Mouse (Mus musculus) gonadal fat pad, adult 2 months (tissue): Measurements from ENCODE around the gene Wdr12. TPM values are rescaled to one million over a fixed set of nuclear protein-coding genes. Genes with fewer than 3 reads are reported as not detected.
"Not testable (repeated sequence)": the region's sequence is repeated elsewhere in the genome, so short reads cannot be mapped to it uniquely, and the experiment has no call there.

Source experiments
- DNase-seq: peaks from one replicate; pipeline ENCODE4 v3.0.0-alpha.2; 2012; ENCODE audit warnings: low read depth
- polyA plus RNA-seq: library from polyadenylated mRNA; depleted of rRNA; stranded (reverse); fragments of >200 nt; gene quantifications from 2 replicates; pipeline ENCODE4 v1.2.3, GENCODE M21; 2012; rRNA removed

Gene Wdr12
- 5.6 and 8.9 TPM in 2 replicates for polyA plus RNA-seq

DNA sequence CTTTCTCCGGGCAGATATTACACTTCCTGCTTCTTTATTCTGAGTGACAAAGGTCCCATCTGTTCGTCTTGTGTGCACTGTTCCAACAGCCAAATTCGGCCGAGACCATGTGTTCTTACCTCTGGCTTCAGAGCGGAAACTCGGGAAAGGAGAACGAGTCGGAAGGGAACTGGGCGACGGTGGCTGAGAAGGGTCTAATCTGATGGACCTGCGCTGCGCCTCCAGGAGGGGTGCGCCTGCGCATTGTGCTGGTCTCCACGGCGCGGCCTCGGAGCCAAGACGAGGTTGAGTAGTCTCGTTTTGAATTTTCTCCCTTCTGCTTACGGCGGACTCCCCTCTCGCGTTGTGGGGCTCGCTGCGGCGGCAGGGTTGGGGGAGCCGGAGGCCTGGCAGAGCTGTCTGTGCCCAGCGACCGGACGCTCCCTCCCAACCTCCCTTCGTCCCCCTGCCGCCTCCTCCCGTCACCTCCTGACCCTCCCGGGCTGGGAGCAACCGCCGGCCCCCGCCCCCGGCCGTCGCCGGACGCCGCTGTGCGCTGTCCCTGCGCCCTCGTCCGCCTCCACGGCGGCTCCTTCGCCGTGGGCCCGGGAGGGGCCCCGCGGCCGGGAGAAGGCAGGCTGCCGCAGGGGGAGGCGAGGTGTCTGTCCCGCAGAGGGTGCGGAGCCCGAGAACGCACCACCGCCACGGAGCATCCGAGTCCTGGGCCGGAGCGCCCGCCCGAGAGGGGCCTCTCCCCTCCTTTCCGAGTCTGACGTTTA is at the start of gene Wdr12, which contains the start of gene Carf:
TSS of gene Wdr12 (minus strand) at position 622 of the 758 bp plus-strand sequence.
TSS of gene Carf (plus strand) at position 224 of the 758 bp plus-strand sequence.
- DNase-seq = peak; percentile 93

DNA sequence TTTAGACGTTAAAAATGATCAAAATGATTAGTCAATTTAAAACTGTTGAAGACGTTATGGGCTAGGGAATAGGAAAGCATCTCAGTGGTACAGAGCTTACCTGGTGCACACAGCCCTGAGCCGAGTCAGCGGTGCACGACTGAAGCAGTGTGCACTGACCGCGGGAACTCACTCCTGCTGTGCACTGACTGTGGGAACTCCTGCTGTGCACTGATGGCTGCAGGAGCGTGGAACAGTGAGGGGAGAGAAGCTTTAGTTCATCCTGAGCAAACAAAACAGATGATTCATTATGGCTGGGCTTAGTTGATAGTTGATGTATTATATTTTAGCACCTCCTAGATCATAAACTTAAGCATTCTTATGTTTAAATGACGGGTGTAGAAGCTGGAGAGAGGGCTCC is 38.9 kb upstream of the Wdr12 start:
- DNase-seq = no peak

DNA sequence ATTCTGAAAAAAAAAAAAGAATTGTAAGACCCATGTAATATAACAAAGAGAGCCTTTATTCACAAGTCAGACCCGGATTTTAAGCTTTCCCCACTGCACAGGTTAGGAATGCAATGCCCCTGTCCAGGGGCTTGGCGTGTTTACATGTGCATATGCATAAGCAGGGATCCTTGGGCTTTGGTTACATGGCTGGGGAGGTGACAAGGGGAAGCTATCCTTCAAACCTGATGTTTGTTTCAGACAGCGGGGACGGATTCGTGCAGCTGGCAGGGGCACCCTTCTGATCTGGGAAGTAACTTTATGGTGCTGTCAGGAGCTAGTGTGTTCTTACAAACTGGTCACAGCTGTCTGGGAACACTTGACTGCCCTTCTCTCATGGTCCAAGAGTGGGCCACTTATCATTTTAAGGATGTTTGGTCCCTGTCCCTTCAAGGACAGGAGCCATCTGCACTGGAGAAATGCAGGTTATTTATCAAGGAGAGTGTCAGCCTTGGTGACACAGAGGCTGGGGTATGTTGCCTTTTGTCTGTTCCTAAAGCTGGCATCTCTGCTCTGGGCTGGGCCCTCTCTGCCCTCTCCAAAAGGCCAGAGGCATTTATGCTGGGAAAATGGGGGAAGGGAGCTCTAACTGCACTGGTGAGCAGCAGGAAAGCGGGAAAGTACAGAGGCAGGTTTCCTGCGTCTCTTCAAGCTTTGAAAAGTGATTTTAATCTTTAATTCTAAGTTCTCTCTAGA is 19.4 kb upstream of the Wdr12 start:
- DNase-seq = no peak

DNA sequence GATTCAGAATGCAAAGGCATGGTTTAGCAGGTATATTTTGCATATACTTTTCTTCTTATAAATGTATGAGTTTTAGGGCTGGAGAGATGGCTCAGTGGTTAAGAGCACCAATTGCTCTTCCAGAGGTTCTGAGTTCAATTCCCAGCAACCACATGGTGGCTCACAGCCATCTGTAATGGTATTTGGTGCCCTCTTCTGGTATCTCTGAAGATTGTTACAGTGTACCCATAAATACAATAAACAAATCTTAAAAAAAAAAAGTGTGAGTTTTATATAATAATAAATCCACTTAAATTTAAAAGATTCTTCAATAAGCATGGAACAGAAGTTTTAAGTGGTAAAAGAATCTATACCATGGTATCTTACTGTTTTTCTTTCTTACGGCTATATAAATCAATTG is 6.1 kb upstream of the Wdr12 start:
- no peak for DNase-seq

DNA sequence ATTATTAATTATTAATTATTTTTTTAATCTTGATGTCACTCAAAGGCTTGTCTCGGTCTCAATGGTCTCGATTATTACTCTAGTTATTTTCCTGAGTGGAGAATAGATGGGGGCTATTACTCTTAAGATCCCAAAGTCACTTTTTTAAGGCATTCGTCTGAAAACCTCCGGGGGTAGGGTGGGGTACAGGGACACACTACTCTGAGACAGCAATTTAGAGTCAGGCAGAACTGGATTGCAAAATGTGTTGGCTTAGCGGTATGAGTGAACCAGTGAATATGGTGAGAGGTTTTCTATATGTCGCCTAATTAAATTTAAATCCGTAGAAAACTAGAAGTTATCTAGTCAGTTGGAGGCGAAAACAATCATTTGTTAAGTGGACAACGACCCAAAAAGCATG is 394 bp upstream of the Wdr12 start:
- no peak for DNase-seq

DNA sequence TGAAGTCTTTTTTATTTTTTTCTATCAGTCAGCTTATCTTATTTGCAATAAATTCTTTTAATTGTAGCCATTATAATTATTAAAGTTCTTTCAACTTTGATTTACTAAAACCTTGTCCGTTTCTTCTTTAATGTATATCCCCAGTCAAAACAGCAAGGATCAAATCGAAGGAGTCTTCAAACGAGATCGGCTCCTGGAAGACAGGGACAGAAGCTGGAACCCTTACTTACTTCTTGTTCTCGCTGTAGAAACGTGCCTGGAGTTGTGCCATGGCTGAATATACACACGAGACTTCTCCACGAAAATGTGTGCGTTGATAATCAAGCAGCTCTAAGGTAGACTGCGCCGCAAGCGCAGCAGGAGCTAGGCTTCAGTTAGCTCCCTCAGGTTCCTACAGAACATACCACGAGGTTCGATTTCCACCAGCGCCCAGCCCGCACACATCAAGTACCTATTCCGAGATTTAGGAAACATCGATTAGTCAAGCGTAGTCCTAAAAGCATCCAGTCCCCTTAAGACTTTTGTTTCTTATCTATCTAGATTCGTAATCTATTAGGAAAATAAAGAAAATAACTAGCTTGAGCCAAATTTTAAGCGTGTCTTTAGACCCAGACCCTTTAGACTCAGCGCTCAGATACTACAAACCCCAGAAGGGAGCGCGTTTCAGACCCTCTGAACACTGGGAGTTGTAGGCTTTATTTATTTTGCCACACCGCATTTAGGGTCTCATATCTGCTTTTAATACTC is 995 bp downstream of the Wdr12 start:
- DNase-seq = no peak

DNA sequence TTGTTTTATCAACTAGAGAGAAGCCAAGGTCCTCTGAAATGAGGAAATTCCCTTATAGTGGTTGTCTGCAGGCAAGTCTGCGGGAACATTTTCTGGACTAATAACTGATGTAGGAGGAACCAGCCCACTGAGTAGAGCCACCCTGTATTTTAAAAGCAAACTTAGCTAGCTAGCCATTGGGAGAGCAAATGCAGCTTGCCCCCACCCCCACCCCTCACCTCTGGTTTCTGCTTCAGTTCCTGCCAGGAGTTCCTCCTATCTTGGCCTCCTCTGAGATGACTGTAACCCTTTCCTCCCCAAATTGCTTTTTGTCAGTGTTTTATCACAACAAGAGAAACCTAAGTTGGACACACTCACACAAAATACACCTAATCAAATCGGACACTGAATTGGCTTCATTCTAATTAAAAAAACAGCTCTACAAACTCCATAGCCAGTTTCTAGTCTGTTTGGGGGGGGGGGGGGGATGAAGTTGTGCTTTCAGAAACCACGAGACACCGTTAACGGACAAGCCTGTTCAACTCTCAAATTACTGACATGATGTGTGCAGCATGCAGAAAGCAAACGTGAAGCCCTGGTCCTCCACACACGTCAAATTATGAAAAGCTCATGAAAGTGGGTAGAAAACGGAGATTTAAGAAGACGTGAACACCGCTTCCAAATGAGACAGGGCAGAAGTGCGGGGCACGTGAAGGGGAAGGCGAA is 1.7 kb downstream of the Wdr12 start:
- no peak for DNase-seq

DNA sequence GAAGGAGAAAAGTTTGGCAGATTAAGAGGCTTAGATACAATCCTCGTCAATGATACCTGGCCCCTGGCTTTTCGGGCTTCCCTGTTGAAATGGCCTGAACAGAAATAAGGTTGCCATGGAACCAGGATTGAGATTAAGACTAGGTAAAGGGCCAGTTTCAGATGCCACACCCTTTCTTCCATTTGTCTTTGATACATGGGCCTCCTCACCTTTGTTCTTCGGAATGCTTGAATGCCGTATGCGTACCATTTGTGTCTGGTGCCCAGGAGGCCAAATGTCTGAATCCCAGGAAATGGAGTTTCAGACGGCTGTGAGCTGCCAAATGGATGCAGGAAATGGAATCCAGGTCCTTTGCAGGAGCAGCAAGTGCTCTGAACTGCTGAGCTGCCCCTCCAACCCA is 22.0 kb downstream of the Wdr12 start:
- DNase-seq = no peak

DNA sequence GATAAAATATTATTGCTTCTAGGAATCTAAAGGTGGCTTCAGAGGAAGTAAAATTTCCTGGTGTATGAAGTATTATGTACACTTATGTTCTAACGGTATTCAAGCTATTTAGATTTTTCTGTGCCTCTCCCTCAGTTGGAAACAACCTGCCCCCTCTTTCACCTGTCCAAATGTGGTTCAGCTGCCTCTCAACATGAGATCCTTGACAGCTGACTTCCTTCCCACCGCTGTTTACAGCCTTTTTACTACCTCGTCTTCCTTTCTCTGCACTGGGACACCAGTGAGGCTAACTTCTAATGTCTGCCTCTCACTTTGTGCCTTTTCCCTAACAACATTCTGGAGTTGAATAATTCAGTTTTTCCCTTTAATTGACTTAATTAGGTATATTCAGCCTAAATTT is 22.9 kb downstream of the Wdr12 start:
- no peak for DNase-seq

DNA sequence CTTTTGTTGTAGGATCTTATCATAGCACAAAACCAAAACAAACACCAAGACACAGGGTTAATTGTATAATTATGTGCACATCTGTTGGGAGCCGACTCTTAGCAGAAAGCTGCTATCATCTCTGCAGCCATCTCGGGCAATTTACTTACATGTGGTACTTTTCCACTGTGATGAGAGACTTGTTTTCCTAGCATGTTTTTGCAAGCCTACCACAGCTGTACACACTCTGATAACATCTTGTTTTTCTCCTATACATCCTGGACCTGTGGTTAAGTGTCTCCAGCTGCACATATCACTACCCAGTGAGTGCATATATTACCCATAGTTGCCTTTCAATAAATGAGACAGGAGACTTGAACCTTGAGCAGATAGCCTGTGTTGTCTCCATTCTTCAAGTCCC is 23.5 kb downstream of the Wdr12 start:
- no peak for DNase-seq

DNA sequence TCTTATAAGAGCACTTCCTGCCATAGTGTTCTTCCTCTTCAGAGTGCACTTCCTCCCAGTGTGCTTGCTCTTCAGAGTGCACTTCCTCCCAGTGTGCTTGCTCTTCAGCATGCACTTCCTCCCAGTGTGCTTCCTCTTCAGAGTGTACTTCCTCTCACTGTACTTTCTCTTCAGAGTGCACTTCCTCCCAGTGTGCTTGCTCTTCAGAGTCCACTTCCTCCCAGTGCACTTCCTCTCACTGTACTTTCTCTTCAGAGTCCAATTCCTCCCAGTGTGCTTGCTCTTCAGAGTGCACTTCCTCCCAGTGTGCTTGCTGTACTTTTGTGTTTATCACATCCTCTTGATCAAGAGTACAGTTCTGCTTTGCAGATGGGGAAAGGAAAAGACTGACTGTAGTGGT is 27.7 kb downstream of the Wdr12 start:
- DNase-seq = not testable (repeated sequence)

DNA sequence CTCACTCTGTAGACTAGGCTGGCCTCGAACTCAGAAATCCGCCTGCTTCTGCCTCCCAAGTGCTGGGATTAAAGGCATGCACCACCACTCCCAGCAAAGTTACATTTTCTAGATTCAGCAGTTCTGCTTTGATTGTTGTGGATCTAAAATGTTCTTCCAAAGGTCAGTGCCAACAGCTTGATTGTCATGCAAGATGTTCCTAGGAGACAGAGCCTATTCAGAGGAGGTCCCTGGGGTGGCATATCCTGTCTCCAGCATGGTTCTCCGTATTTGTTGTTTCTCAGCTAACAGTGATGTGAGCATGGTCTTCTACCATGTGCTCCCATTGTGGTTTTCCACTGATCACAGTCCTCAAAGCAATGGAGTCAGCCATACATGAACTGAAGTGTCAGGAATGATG is 42.1 kb downstream of the Wdr12 start:
- no peak for DNase-seq

DNA sequence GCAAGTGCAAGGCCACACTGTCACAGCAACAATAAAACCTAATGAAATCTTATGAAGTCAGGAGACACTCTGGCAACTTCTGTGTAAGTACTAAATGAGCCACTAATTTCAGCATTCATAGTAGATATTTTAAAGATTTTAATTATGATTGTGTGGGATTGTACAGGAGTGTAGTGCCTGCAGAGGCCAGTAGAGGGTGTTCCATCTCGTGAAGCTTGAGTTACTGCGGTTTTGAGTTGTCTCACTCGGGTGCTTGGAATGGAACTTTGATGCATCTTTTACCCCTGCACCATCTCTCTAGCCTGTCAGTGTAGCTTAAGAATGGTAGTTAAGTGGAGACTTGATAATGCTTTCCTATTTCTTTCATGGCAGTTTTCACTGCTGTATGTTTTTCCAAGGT is 43.8 kb downstream of the Wdr12 start:
- DNase-seq = no peak

DNA sequence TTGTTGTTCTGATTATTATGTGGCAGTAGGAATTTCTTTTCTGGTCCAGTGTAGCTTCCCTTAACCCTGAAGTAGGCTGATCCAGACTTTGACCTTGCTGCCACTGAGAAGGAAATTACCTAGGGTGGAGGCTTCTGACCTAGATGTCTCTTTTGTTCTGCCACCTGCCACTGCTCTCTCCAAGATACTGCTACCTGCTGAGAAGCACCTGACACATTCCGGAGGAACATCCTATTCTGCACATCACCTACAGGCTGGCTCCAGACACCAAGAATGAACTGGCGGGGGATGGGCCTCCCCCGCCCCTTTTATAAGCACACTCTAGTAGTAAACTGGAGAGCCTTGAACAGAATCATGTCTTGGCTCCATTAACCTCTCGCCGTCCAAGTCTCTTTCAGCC is 51.0 kb downstream of the Wdr12 start:
- not testable (repeated sequence) for DNase-seq

DNA sequence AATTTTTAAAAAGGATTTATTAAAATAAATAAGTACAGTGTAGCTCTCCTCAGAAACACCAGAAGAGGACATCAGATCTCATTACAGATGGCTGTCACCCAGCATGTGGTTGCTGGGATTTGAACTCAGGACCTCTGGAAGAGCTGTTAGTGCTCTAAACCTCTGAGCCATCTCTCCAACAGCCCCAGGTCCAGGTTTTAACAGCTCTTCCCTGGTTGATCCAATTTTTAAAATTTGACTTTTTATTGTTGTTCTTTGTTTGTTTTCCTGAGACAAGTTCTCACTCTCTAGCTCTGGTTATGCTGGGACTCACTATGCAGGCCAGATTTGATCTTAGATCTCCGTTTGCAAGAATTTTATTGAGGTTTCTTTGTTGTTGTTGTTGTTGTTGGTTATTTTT is 53.9 kb downstream of the Wdr12 start:
- no peak for DNase-seq

DNA sequence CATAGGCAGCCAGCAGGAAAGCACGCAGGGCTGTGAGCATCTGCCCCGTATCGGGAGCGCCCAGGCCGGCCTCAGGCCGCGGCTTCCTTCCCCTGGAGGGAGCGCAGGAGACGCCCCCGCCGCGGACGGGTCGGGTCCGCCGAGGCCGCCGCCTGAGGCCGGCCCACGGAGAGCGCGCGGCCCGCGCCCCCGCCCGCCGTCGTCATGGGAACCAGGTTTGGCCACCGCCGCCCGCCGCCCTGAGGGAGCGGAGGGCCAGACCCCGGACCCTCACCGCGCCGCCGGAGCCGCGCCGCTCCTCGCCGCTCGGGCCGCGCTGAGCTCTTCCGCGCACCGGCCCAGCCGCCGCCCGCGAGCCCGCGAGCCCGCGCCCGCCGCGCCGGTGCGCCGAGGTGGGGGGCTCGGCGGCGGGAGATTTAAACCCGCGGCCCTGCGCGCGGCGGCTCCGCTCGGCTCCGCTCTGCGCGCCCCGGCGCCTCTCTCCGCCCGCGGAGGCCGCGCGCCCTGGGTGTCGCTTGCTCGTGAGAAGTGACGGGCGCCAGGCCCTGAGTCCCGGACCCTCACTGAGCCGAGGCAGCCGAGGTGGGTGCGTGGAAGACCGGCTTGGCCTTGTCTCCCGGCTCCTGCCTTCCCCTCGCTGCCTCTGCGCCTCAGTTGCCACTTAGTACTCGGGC is 55.5 kb downstream of the Wdr12 start, which contains the start of gene Ica1l:
TSS of gene Ica1l (minus strand) at position 389 of the 674 bp plus-strand sequence.
- DNase-seq = no peak

DNA sequence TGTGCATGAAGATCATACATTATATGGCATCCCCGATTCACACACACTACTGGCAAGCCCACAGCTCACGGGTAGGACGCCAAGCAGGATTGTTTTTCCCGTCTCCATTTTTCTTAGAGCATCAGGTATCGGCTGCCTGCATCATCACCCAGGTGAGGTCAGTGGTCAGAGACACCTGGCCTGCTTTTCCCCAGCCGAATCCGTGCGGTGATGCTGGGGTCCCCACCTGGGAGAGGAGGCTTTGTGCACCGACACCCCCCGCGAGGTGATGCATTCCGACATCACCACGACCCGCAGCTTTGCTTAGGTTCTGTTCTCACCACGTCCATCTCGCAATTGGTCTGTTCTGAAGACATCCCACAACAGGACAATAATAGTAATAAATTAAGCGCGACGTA is 56.0 kb downstream of the Wdr12 start:
- DNase-seq = no peak

DNA sequence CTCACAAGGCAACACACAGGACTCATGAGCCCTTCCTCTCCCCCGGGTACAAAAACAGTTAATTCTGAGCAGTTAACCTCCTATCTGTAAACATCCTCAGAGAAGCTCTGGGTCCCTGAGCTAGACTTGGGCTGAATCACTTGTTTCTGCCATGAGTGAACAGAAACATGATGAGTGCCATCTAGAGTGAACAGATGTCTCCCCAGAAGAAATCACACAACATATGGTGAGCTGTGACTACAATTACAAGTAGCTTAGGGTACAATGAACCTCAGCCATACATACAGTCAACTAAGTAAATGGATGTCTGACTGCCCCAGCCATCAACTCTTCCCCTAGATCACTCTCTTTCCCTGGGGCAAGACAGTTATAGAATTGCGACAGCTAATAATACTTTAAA is 63.4 kb downstream of the Wdr12 start:
- DNase-seq = no peak
